Mouse (Mus musculus) cerebellum, postnatal 14 days (tissue): ENCODE data around the gene Itgb6.

Experiments
- DNase-seq, 2 experiments: peaks; one replicate each; pipeline ENCODE4 v3.0.0; 2021; ENCODE audit warnings: mixed read lengths in 2 of 2

Gene Itgb6

DNA sequence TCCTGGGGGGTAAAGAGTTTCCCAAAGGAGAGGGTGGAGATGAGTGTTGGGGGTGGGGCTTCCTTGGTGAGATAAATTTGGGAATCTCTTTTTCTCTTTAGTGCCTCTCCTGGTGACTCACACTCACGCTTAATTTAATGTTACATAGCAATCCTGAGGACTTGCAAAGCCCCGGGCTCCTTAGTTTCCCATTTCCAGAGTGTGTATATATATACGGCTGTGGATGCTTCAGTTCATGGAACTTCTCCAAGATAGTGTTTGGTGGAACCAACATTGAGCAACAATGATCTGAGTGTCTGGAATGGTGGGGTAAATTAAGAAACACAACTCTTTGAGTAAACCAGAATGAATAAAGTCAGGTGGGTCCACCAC lies 108.6 kb downstream of the Itgb6 start:
- DNase-seq = no peak

DNA sequence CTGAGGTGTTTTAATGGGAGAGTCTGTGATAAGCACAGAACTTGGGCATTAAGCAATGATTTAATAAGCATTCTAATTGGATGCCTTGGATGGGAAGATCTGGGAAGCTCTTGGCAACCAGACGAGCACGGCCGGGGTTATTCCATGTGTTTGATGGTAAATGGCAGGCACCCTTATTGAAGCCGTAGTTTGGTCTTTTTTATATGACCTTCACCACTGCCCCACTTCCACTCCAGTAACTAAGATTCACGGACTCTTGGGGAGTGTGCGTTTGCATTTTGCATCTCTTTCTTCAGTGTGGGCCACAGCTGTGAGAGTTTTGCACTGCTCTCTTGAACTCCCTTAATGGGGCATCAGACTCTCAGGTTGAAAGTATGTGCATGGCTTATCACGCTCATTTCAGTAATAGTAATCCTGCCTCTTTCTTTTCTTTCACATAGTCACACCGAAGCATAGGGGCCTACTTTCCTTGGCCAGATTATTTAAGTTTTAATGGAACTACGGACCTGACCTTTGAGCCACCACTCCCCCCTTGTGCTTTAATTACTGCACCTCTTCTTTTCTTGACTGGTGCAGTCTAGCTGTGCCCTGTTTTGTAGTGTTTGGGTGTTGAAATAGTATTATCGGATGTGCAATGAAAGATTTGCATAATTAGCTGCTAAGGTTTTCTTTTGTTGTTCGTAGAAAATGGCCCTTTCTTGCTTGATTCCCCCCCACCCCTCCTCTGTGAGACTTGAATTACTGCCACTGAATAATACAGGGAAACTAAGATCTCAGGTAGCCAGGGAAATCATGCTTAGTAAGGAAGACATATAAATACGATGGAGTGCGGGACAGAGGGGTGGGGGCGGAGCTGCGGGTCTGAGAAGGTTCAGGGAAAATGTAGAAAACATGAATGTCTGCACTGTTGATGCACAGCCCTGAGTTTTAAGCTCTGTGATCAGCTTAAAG lies 109.3 kb downstream of the Itgb6 start:
- DNase-seq = no peak

DNA sequence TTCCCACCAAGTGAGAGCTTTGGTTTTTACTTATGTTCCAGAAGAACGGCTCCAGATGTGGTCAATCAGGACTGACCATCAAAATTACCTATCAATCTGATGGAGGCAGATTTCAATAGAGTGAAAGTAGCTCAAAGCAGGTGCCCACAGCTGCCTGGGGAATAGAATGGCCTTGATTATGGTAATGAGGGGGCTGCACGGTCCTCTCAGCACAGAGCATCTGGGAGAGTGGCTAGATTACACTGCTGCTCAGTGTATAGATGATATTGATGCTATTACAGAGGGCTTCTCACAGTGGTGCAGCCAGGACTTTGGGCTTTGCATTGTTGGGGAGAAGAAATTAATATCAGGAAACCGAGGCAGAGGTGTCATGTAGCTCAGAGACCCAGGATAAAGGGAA lies 110.8 kb downstream of the Itgb6 start:
- no peak for DNase-seq

- DNase-seq = no peak
Measured at GRCm38 (mm10) chr2:60609436-60610199, 112.8 kb downstream of the Itgb6 start.

GRCm38 (mm10) chr2:60607980-60608379 lies 114.5 kb downstream of the Itgb6 start:
- peak in 1 of 2 experiments; percentile 13 for DNase-seq

GRCm38 (mm10) chr2:60601326-60601725 lies 121.1 kb downstream of the Itgb6 start:
- DNase-seq = no peak

DNA sequence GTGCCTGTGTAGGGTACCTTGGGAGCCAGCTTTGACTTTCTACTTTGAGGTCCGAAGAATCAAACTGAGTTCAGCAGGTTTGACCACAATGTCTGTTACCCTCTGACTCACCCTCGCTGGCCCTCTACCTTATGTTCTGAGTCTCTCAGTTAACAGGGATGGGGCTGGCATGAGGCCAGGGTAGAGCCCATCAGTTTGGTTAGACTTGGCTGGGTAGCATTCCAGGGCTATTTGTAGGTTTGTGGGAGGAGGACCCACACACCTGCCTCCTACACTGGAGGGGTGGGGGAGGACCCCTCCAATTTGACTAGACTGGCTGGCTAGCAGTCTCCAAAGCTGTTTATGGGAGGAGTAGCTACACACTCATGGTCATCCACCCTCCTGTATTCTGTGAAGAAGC lies 121.6 kb downstream of the Itgb6 start:
- peak; percentile 26 to 38 for DNase-seq

DNA sequence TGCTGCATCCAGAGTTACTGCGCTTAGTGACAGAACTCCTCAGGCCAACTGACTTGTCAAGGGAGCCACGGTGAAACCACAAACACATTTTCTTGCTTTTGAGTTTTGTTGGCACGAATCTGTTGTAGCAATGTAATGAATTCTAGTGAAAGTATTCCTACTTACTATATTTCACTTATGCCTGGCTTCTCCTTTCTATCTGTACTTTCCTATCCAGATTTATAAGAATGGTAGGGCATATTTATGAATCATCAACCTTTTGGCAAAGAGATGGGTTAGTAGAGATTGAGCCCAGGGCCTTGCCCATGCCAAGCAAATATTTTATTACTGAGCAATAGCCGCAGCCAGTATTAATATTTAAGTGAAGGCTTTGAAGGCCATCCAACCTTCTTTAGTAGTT lies 139.0 kb downstream of the Itgb6 start:
- no peak for DNase-seq

DNA sequence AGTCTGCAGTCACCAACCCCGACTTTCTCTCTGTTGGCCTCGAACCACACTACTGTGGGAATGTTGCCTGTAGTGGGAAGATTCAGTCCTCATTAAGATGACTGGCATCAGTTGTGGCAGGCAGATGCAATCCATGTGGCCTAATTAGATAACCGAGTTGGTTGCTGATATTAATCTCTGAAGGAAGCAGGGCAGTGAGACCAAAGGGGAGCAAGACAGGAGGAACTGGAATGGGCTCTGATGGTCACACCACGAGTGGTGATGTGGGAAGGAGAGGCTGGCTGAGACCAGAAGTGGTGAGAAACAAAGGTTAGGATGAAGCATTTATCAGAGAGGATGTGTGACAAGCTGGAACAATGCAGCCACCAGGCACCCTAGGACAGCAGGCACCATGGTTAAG lies 167.9 kb downstream of the Itgb6 start:
- DNase-seq = no peak

- peak; percentile 31 to 34 for DNase-seq
Measured at GRCm38 (mm10) chr2:60552902-60553682, 169.4 kb downstream of the Itgb6 start, which contains the start of gene Pla2r1. Gene Pla2r1 (minus strand): TSS chr2:60553308.

GRCm38 (mm10) chr2:60552177-60552901 lies 170.1 kb downstream of the Itgb6 start:
- peak; percentile 21 to 27 for DNase-seq

- DNase-seq = peak; percentile 34 to 39
Measured at GRCm38 (mm10) chr2:60551673-60552072, 170.8 kb downstream of the Itgb6 start.

DNA sequence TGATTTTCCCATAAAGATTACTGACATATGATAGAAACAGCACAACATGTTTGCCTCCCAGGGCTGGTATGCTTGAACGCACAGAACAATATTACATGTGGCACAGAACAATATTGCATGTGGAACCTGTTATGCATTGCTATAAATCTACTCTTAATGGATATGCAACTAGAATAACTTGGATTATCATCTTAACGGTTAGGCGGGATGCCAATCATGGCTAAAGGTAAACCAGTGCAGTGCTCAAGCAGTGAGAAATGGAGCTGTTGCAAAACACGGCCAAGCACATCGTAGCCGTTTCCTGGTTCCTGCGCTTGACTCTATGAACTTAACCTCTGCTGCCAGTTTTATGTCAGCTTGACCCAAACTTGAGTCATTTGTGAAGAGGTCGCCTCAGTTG lies 171.9 kb downstream of the Itgb6 start:
- DNase-seq = no peak

- no peak for DNase-seq
Measured at GRCm38 (mm10) chr2:60549851-60550250, 172.6 kb downstream of the Itgb6 start.
